Mouse (Mus musculus): ENCODE measurements around the gene Trak1. TPM values are rescaled to one million over a fixed set of nuclear protein-coding genes. Genes with fewer than 3 reads are reported as not detected.

Trak1 gene
- total and polyA plus RNA-seq, 3 experiments = 8.2 to 28.6 (median 18.1) TPM

GRCm38 (mm10) chr9:121304520-121304919 lies 7.2 kb downstream of the Trak1 start:
- no peak overlapping the region for H3K9ac ChIP-seq (ENCODE audit: insufficient read depth, low read depth)
- peaks cover 56% of the 10 kb centered on the region for H3K79me2 ChIP-seq (replicated peaks; ENCODE audit: control insufficient read depth, extremely low read depth, insufficient read depth, poor library complexity, severe bottlenecking)
- peaks cover 0 to 45% of the 10 kb centered on the region in 2 experiments for H3K36me3 ChIP-seq (replicated peaks in 1 of 2; ENCODE audit: control insufficient read depth in 1 of 2, insufficient read depth in 1 of 2, low read length in 1 of 2)
- peaks cover 21 to 78% of the 10 kb centered on the region in 2 experiments for H3K4me1 ChIP-seq (ENCODE audit: control insufficient read depth in 1 of 2, insufficient read depth in 2 of 2)
- H3K4me3 ChIP-seq (replicated peaks in 1 of 3; ENCODE audit: low read depth in 2 of 3, low read length in 2 of 3, poor library complexity in 1 of 3) = no peak overlapping the region
- dilution Hi-C loops (cut with MboI; ENCODE audit: extremely low pct_ligation_motif_present, extremely low pct_unique_long_range_greater_than_20kb, low sequenced_read_pairs) = no loop called here
- no peak overlapping the region for H3K4me2 ChIP-seq (ENCODE audit: insufficient read depth, low read depth, poor library complexity, severe bottlenecking)
- TF ChIP-seq SIN3A (IDR thresholded peaks at IDR 0.05; ENCODE audit: low read length) = no peak
- no peak for TF ChIP-seq ZC3H11A (IDR thresholded peaks at IDR 0.05; ENCODE audit: low read depth, low read length)
- no peak for TF ChIP-seq TBP (conservative IDR thresholded peaks at IDR 0.05; ENCODE audit: low read depth, low read length)
- TF ChIP-seq E2F4 (IDR thresholded peaks at IDR 0.05; ENCODE audit: insufficient replicate concordance, low read depth, low read length) = no peak
- TF ChIP-seq GABPA (IDR thresholded peaks at IDR 0.05; ENCODE audit: insufficient replicate concordance, low read depth, low read length) = no peak
- no peak for TF ChIP-seq MYC (IDR thresholded peaks at IDR 0.05; ENCODE audit: low read depth, low read length)
- no peak for TF ChIP-seq USF2 (conservative IDR thresholded peaks at IDR 0.05; ENCODE audit: low read depth, low read length)
- TF ChIP-seq CHD1 (IDR thresholded peaks at IDR 0.05; ENCODE audit: low read depth, low read length) = no peak
- TF ChIP-seq EP300 (IDR thresholded peaks at IDR 0.05; ENCODE audit: low read length) = no peak
- no peak for TF ChIP-seq MAX (IDR thresholded peaks at IDR 0.05; ENCODE audit: low read length)
- TF ChIP-seq SMC3 (IDR thresholded peaks at IDR 0.05; ENCODE audit: low read depth, low read length) = no peak
- no peak for TF ChIP-seq KAT2A (IDR thresholded peaks at IDR 0.05; ENCODE audit: insufficient replicate concordance, low read length)
- TF ChIP-seq ZMIZ1 (IDR thresholded peaks at IDR 0.05; ENCODE audit: low read depth, low read length) = no peak
- no peak for TF ChIP-seq TCF12 (IDR thresholded peaks at IDR 0.05; ENCODE audit: low read depth, low read length)
- TF ChIP-seq BHLHE40 (IDR thresholded peaks at IDR 0.05; ENCODE audit: low read depth, low read length) = no peak
- TF ChIP-seq MXI1 (IDR thresholded peaks at IDR 0.05; ENCODE audit: low read depth, low read length) = no peak
- no peaks in the 10 kb centered on the region for H3K9me3 ChIP-seq (replicated peaks; ENCODE audit: low read length)
- in situ Hi-C loops (cut with MboI; ENCODE audit: low pct_ligation_motif_present, low pct_unique_long_range_greater_than_20kb, low sequenced_read_pairs) = loop anchor here (5.0 kb wide), 1 partner anchor 48 kb away; no protein-coding TSS in a partner anchor
- no peak for DNase-seq (ENCODE audit: extremely low read depth)
- no peak overlapping the region for H3K27ac ChIP-seq (ENCODE audit: insufficient read depth, low read depth)
- no peaks in the 10 kb centered on the region for H3K27me3 ChIP-seq (replicated peaks)

- Histone ChIP-seq H3K4me1 (ENCODE audit: control insufficient read depth in 1 of 2, insufficient read depth in 2 of 2) (peaks cover 19 to 77% of the 10 kb centered on the region in 2 experiments), H3K79me2 (replicated peaks; ENCODE audit: control insufficient read depth, extremely low read depth, insufficient read depth, poor library complexity, severe bottlenecking) (peaks cover 46% of the 10 kb centered on the region), H3K9ac (ENCODE audit: insufficient read depth, low read depth) (no peak overlapping the region), H3K4me3 (replicated peaks in 1 of 3; ENCODE audit: low read depth in 2 of 3, low read length in 2 of 3, poor library complexity in 1 of 3) (no peak overlapping the region), H3K9me3 (replicated peaks; ENCODE audit: low read length) (no peaks in the 10 kb centered on the region), H3K27me3 (replicated peaks) (no peaks in the 10 kb centered on the region), H3K27ac (ENCODE audit: insufficient read depth, low read depth) (no peak overlapping the region), H3K4me2 (ENCODE audit: insufficient read depth, low read depth, poor library complexity, severe bottlenecking) (no peak overlapping the region), H3K36me3 (replicated peaks in 1 of 2; ENCODE audit: control insufficient read depth in 1 of 2, insufficient read depth in 1 of 2, low read length in 1 of 2) (peaks cover 0 to 48% of the 10 kb centered on the region in 2 experiments)
- no peak for TF ChIP-seq USF2 (conservative IDR thresholded peaks at IDR 0.05; ENCODE audit: low read depth, low read length)
- no peak for TF ChIP-seq RCOR1 (conservative IDR thresholded peaks at IDR 0.05; ENCODE audit: low read depth, low read length)
- no peak for TF ChIP-seq JUN (IDR thresholded peaks at IDR 0.05; ENCODE audit: insufficient read depth, low read depth, low read length)
- no peak for TF ChIP-seq SIN3A (IDR thresholded peaks at IDR 0.05; ENCODE audit: low read length)
- TF ChIP-seq MAX (IDR thresholded peaks at IDR 0.05; ENCODE audit: low read length) = no peak
- no peak for TF ChIP-seq MXI1 (IDR thresholded peaks at IDR 0.05; ENCODE audit: low read depth, low read length)
- TF ChIP-seq USF1 (IDR thresholded peaks at IDR 0.05; ENCODE audit: low read depth, low read length) = no peak
- TF ChIP-seq MEF2A (IDR thresholded peaks at IDR 0.05; ENCODE audit: borderline replicate concordance, low read depth, low read length) = no peak
- no peak for TF ChIP-seq ZNF384 (IDR thresholded peaks at IDR 0.05; ENCODE audit: low read depth, low read length)
- TF ChIP-seq EP300 (IDR thresholded peaks at IDR 0.05; ENCODE audit: low read length) = no peak
- TF ChIP-seq SMC3 (IDR thresholded peaks at IDR 0.05; ENCODE audit: low read depth, low read length) = no peak
- TF ChIP-seq KAT2A (IDR thresholded peaks at IDR 0.05; ENCODE audit: insufficient replicate concordance, low read length) = no peak
- dilution Hi-C loops (cut with MboI; ENCODE audit: extremely low pct_ligation_motif_present, extremely low pct_unique_long_range_greater_than_20kb, low sequenced_read_pairs) (no loop called here), in situ Hi-C loops (cut with MboI; ENCODE audit: low pct_ligation_motif_present, low pct_unique_long_range_greater_than_20kb, low sequenced_read_pairs) (no loop called here)
- no peak for DNase-seq (ENCODE audit: extremely low read depth)
Measured at GRCm38 (mm10) chr9:121305456-121305855, 8.2 kb downstream of the Trak1 start.
